Mouse (Mus musculus) kidney, embryonic 14.5 days (tissue): ENCODE data around the gene Alg14. TPM values are rescaled to one million over a fixed set of nuclear protein-coding genes. Genes with fewer than 3 reads are reported as not detected.

Experiments used
- ATAC-seq: fragments of 200-750 bp; cut with Nextera tagmentation; 2 replicates; pipeline ENCODE4 v1.8.0; 2017; ENCODE audit warnings: moderate number of reproducible peaks, mild to moderate bottlenecking, moderate TSS enrichment, moderate library complexity; ENCODE audit not compliant: low FRiP score, low TSS enrichment
- H3K27ac ChIP-seq: fragments of 300-500 bp; sonication (generic); 2 replicates; pipeline ENCODE4 v1.5.1; 2014; ENCODE audit warnings: low read depth, mild to moderate bottlenecking, low read length, moderate library complexity, mixed read lengths
- H3K27me3 ChIP-seq: fragments of 300-500 bp; sonication (generic); 2 replicates; pipeline ENCODE4 v1.6.1; 2014; ENCODE audit warnings: mild to moderate bottlenecking, low read length; ENCODE audit not compliant: control insufficient read depth, insufficient read depth
- H3K36me3 ChIP-seq: fragments of 300-500 bp; sonication (generic); 2 replicates; pipeline ENCODE4 v1.6.1; 2014; ENCODE audit warnings: low read length, mixed read lengths; ENCODE audit not compliant: control insufficient read depth, insufficient read depth
- H3K4me1 ChIP-seq: fragments of 300-500 bp; sonication (generic); 2 replicates; pipeline ENCODE4 v1.6.1; 2014; ENCODE audit warnings: low read length, mixed read lengths; ENCODE audit not compliant: control insufficient read depth, insufficient read depth
- H3K4me2 ChIP-seq: fragments of 300-500 bp; sonication (generic); replicated peaks from 2 replicates; pipeline ENCODE4 v1.6.1; 2014; ENCODE audit warnings: low read depth, mild to moderate bottlenecking, low read length
- H3K4me3 ChIP-seq: fragments of 300-500 bp; sonication (generic); 2 replicates; pipeline ENCODE4 v1.5.1; 2014; ENCODE audit warnings: mild to moderate bottlenecking, low read length
- H3K9ac ChIP-seq: fragments of 300-500 bp; sonication (generic); 2 replicates; pipeline ENCODE4 v1.6.1; 2014; ENCODE audit warnings: low read depth, mild to moderate bottlenecking, low read length, moderate library complexity
- H3K9me3 ChIP-seq: fragments of 300-500 bp; sonication (generic); 2 replicates; pipeline ENCODE4 v1.6.1; 2016; ENCODE audit warnings: low read length; ENCODE audit not compliant: control insufficient read depth
- whole genome bisulfite sequencing: fragments of 180-500 bp; shearing (Covaris S2); extraction: QIAGEN DNeasy Blood & Tissue Kit; methylation state at CpG from one replicate; pipeline ENCODE4 v1.1.7; 2014; 5-methylcytosine and 5-hydroxymethylcytosine counted together
- polyA plus RNA-seq: library from polyadenylated mRNA; unstranded; fragments of >200 nt; fragmentation: Nextera tagmentation; extraction: Ambion mirVana; gene quantifications from 2 replicates; pipeline ENCODE4 v1.2.1, GENCODE M21; 2014

Alg14 gene
- polyA plus RNA-seq, 1 experiment from 2014 or later = 41.3 TPM

DNA sequence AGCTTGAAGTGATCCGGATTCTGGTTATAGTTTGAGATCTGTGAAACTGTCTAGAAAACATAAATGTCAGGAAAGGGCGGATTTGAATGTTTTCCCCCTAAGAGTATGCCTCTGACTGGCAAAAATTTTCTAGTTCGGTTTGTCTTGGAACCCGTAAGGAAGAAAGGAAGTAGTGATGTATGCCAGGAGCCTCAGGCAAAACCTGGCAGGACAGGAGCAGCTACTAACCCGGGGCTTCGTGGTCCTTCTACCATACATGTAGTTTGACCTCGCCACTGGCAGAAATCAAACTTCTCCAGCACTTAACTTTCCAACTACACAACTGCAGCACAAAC is 381 bp upstream of the Alg14 start:
- peak overlapping the region; percentile 72 for H3K27ac ChIP-seq
- ATAC-seq = no peak

GRCm38 (mm10) chr3:121294200-121294599 is 2.6 kb downstream of the Alg14 start:
- 82% methylated on average over 2 of the region's 2 CpGs for WGBS
- no peak overlapping the region for H3K4me3 ChIP-seq
- ATAC-seq = no peak

More for the DNA sequence above, 381 bp upstream of the Alg14 start:
- 5% methylated on average over 7 of the region's 7 CpGs for WGBS
- Histone ChIP-seq H3K9ac (peak overlapping the region; percentile 71), H3K4me1 (peaks cover 3% of the 10 kb centered on the region; the same call in 1 of the 2 replicates), H3K27me3 (no peaks in the 10 kb centered on the region), H3K9me3 (no peaks in the 10 kb centered on the region), H3K36me3 (no peaks in the 10 kb centered on the region), H3K4me2 (peak overlapping the region; percentile 44), H3K4me3 (peak overlapping the region; percentile 66)

GRCm38 (mm10) chr3:121306641-121307040 is 15.1 kb downstream of the Alg14 start:
- Histone ChIP-seq H3K36me3 (no peaks in the 10 kb centered on the region), H3K4me2 (no peak overlapping the region), H3K4me1 (no peaks in the 10 kb centered on the region), H3K9me3 (no peaks in the 10 kb centered on the region), H3K27me3 (no peaks in the 10 kb centered on the region), H3K4me3 (no peak overlapping the region), H3K27ac (no peak overlapping the region), H3K9ac (no peak overlapping the region)
- 0 out of 2 replicates have a peak, but pooled peaks have one; percentile 47 for ATAC-seq
- WGBS = 98% methylated on average over 7 of the region's 7 CpGs

More at GRCm38 (mm10) chr3:121294200-121294599, 2.6 kb downstream of the Alg14 start:
- Histone ChIP-seq H3K27ac (no peak overlapping the region), H3K9me3 (no peaks in the 10 kb centered on the region), H3K36me3 (no peaks in the 10 kb centered on the region), H3K4me1 (peaks cover 3% of the 10 kb centered on the region; the same call in 1 of the 2 replicates), H3K4me2 (no peak overlapping the region), H3K27me3 (no peaks in the 10 kb centered on the region), H3K9ac (no peak overlapping the region)

DNA sequence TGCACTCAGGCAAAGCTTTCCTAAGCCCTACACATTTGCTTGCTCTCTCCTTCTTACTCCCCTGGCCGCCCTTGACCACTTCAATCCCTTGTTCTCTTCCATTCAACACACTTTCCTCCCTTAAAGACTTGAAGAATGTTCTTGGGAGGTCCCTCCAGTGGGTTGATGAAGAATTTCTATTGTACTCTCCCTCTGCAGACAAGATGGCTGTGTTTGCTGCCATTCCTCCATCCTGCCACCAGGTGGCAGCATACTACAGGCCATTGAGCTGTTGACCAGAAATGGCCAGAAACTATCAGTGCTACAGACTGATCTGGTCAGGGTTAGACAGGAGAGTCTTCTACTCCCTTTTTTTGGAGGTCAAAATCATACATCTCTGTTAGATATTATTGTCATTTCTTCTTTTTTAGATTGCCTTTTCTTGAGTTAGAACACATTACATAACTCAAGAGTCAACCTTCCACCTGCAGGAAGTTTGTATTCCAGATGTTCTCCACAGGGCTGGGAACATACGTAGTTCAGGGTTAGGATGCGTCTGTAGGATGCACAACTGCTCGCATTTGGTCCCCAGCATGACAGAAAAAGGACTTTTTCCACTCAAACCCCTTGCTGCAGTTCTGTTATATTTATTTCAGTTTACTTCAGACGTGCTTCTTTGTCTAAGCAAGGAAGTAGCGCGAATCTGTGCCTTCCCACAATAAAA is 16.1 kb downstream of the Alg14 start:
- Histone ChIP-seq H3K4me2 (no peak overlapping the region), H3K9ac (no peak overlapping the region), H3K27me3 (no peaks in the 10 kb centered on the region), H3K4me1 (no peaks in the 10 kb centered on the region), H3K27ac (no peak overlapping the region), H3K9me3 (no peaks in the 10 kb centered on the region), H3K4me3 (no peak overlapping the region), H3K36me3 (no peaks in the 10 kb centered on the region)
- peak; percentile 76 for ATAC-seq
- WGBS = 80% methylated on average over 7 of the region's 7 CpGs

GRCm38 (mm10) chr3:121308935-121309334 is 17.4 kb downstream of the Alg14 start:
- ATAC-seq = no peak
- 0 out of 2 replicates have a peak, but pooled peaks cover 6% of the 10 kb centered on the region for H3K4me1 ChIP-seq
- H3K27me3 ChIP-seq = no peaks in the 10 kb centered on the region
- H3K9me3 ChIP-seq = no peaks in the 10 kb centered on the region
- H3K36me3 ChIP-seq = no peaks in the 10 kb centered on the region
- WGBS = 83% methylated on average over 5 of the region's 5 CpGs
- H3K27ac ChIP-seq = no peak overlapping the region
- H3K4me3 ChIP-seq = no peak overlapping the region
- H3K9ac ChIP-seq = no peak overlapping the region
- no peak overlapping the region for H3K4me2 ChIP-seq

DNA sequence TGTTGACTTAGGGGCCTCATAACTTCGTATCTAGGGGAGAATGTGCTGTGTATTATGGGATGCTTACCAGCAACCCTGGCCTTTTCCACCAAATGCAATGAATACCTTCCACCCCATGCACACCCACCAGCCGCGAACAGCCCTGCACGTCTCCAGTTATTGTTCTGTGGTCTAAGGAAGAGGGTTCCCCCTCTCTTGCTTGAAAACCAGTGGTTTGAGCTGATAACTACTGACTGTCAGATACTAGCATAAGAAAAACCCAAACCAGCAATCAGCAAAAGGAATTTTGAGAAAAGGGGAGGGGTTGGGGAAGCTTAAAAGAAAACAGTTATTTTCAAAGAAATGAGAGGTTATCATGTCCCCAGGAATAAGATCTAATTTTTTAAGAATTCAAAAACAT is 17.9 kb downstream of the Alg14 start:
- Histone ChIP-seq H3K27me3 (no peaks in the 10 kb centered on the region), H3K9me3 (no peaks in the 10 kb centered on the region), H3K4me1 (0 out of 2 replicates have a peak, but pooled peaks cover 6% of the 10 kb centered on the region), H3K9ac (no peak overlapping the region), H3K36me3 (no peaks in the 10 kb centered on the region), H3K27ac (no peak overlapping the region), H3K4me2 (no peak overlapping the region), H3K4me3 (no peak overlapping the region)
- ATAC-seq = no peak
- 83% methylated on average over 4 of the region's 4 CpGs for WGBS

DNA sequence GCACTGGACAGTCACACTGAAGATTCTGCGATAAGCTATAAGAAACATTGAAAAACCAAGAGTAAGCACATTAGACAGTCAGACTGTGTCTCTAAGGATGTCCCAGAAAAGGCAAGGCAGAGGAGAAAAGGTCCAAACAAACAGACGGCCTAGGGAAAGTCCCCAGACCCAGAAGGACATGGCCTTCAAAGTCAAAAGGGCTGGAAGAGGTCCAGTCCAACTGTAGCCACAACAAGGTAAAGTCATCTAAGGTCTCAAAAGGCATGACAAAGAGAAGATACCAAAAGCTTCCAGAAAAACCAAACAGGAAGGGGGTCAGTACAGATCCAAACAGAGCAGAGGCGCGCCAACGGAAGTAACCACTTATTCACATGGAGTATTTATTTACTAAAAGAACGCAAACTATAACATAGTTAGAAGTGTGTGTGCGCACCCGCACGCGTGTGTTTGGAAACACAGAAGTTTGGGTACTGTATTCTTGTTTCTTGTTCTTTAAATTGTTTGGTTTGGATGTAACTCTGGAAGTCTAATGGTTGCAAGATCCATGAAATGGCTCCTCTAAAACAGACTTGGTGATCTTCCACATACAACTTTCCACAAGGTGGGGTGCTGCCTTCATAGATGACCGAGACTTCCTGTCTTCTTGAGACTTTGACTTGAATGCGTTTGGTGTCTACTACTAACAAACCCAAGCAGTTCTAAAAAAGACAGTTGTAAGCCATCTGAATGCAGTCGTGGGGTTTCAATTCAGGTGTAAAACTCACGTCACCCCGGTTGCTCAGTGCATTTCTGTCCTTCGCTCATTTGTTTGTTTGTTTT is 18.5 kb downstream of the Alg14 start:
- no peaks in the 10 kb centered on the region for H3K9me3 ChIP-seq
- H3K36me3 ChIP-seq = no peaks in the 10 kb centered on the region
- 91% methylated on average over 16 of the region's 16 CpGs for WGBS
- 0 out of 2 replicates have a peak, but pooled peaks cover 6% of the 10 kb centered on the region for H3K4me1 ChIP-seq
- no peaks in the 10 kb centered on the region for H3K27me3 ChIP-seq
- no peak for ATAC-seq
- no peak overlapping the region for H3K9ac ChIP-seq
- H3K4me3 ChIP-seq = no peak overlapping the region
- H3K4me2 ChIP-seq = no peak overlapping the region
- no peak overlapping the region for H3K27ac ChIP-seq

- 73% methylated on average over 6 of the region's 6 CpGs for whole genome bisulfite sequencing
- no peak for ATAC-seq
- no peak overlapping the region for H3K4me3 ChIP-seq
- H3K36me3 ChIP-seq = no peaks in the 10 kb centered on the region
- H3K9me3 ChIP-seq = no peaks in the 10 kb centered on the region
- no peaks in the 10 kb centered on the region for H3K27me3 ChIP-seq
- 0 out of 2 replicates have a peak, but pooled peaks cover 6% of the 10 kb centered on the region for H3K4me1 ChIP-seq
- H3K27ac ChIP-seq = no peak overlapping the region
- no peak overlapping the region for H3K4me2 ChIP-seq
- no peak overlapping the region for H3K9ac ChIP-seq
These were observed 20.9 kb downstream of the Alg14 start for GRCm38 (mm10) chr3:121312426-121312825.

GRCm38 (mm10) chr3:121312979-121313378 is 21.4 kb downstream of the Alg14 start:
- H3K4me3 ChIP-seq = no peak overlapping the region
- no peak overlapping the region for H3K4me2 ChIP-seq
- ATAC-seq = peak; percentile 82; the same call in 1 of the 2 replicates
- no peaks in the 10 kb centered on the region for H3K9me3 ChIP-seq
- H3K27ac ChIP-seq = no peak overlapping the region
- 0 out of 2 replicates have a peak, but pooled peaks cover 6% of the 10 kb centered on the region for H3K4me1 ChIP-seq
- no peaks in the 10 kb centered on the region for H3K36me3 ChIP-seq
- H3K27me3 ChIP-seq = no peaks in the 10 kb centered on the region
- no peak overlapping the region for H3K9ac ChIP-seq
- 39% methylated on average over 9 of the region's 9 CpGs for WGBS
